Mouse (Mus musculus) midbrain, embryonic 13.5 days (tissue): ENCODE results near the gene Opn5. TPM values are rescaled to one million over a fixed set of nuclear protein-coding genes. Genes with fewer than 3 reads are reported as not detected.

Experiments
- ATAC-seq: fragments of 200-750 bp; cut with Nextera tagmentation; 2 replicates; pipeline ENCODE4 v1.8.0; 2017; ENCODE audit warnings: mild to moderate bottlenecking, moderate TSS enrichment, moderate library complexity
- H3K27ac ChIP-seq: fragments of 300-500 bp; sonication (generic); 2 replicates; pipeline ENCODE4 v1.5.1; 2015; ENCODE audit warnings: inconsistent platforms, mild to moderate bottlenecking, moderate library complexity
- H3K27me3 ChIP-seq: fragments of 300-500 bp; sonication (generic); 2 replicates; pipeline ENCODE4 v1.6.1; 2015; ENCODE audit warnings: mild to moderate bottlenecking, inconsistent platforms
- H3K36me3 ChIP-seq: fragments of 300-500 bp; sonication (generic); 2 replicates; pipeline ENCODE4 v1.6.1; 2015; ENCODE audit warnings: mild to moderate bottlenecking, inconsistent platforms
- H3K4me1 ChIP-seq: fragments of 300-500 bp; sonication (generic); replicated peaks from 2 replicates; pipeline ENCODE4 v1.6.1; 2015; ENCODE audit warnings: inconsistent platforms
- H3K4me2 ChIP-seq: fragments of 300-500 bp; sonication (generic); replicated peaks from 2 replicates; pipeline ENCODE4 v1.6.1; 2015; ENCODE audit warnings: moderate library complexity, mild to moderate bottlenecking, inconsistent platforms
- H3K4me3 ChIP-seq: fragments of 300-500 bp; sonication (generic); replicated peaks from 2 replicates; pipeline ENCODE4 v1.5.1; 2015; ENCODE audit warnings: mild to moderate bottlenecking, inconsistent platforms
- H3K9ac ChIP-seq: fragments of 300-500 bp; sonication (generic); replicated peaks from 2 replicates; pipeline ENCODE4 v1.6.1; 2015; ENCODE audit warnings: mild to moderate bottlenecking, inconsistent platforms
- H3K9me3 ChIP-seq: fragments of 300-500 bp; sonication (generic); 2 replicates; pipeline ENCODE4 v1.6.1; 2016; ENCODE audit warnings: mild to moderate bottlenecking, inconsistent platforms
- WGBS: fragments of 180-500 bp; shearing (Covaris S2); methylation state at CpG from one replicate; pipeline ENCODE4 v1.1.7; 2015; 5-methylcytosine and 5-hydroxymethylcytosine counted together
- polyA plus RNA-seq: library from polyadenylated mRNA; unstranded; fragments of >200 nt; fragmentation: Nextera tagmentation; extraction: Ambion mirVana; gene quantifications from 2 replicates; pipeline ENCODE4 v1.2.1, GENCODE M21; 2015

The Opn5 gene
- polyA plus RNA-seq, result 0.13 TPM in 2 replicates

- ATAC-seq, result no peak
- H3K27ac ChIP-seq, result no peak within 1 kb of the TSS
- H3K36me3 ChIP-seq, result no peaks in the 10 kb centered on the region
- H3K4me1 ChIP-seq, result peaks cover 4% of the 10 kb centered on the region; the same call in 1 of the 2 replicates
- WGBS, result 85% methylated on average over 8 of the region's 8 CpGs
- no peak within 1 kb of the TSS for H3K4me2 ChIP-seq
- H3K9ac ChIP-seq, result no peak within 1 kb of the TSS
- no peaks in the 10 kb centered on the region for H3K27me3 ChIP-seq
- H3K4me3 ChIP-seq, result no peak within 1 kb of the TSS
- H3K9me3 ChIP-seq, result no peaks in the 10 kb centered on the region
These were observed at the start of gene Opn5 for GRCm38 (mm10) chr17:42611295-42611694. Gene Opn5, minus strand, starts transcription at chr17:42611395.

- WGBS, result 22% methylated on average over 14 of the region's 14 CpGs
- no peak overlapping the region for H3K27ac ChIP-seq
- ATAC-seq, result peak; percentile 96
- no peaks in the 10 kb centered on the region for H3K9me3 ChIP-seq
- 0 out of 2 replicates have a peak overlapping the region, but pooled peaks have one; percentile 21 for H3K9ac ChIP-seq
- H3K4me1 ChIP-seq, result no peaks in the 10 kb centered on the region
- H3K27me3 ChIP-seq, result no peaks in the 10 kb centered on the region
- H3K4me3 ChIP-seq, result no peak overlapping the region
- peak overlapping the region; percentile 37 for H3K4me2 ChIP-seq
- no peaks in the 10 kb centered on the region for H3K36me3 ChIP-seq
These were observed 47.6 kb upstream of the Opn5 start for GRCm38 (mm10) chr17:42658634-42659422.

- H3K27ac ChIP-seq, result no peak overlapping the region
- no peak for ATAC-seq
- no peak overlapping the region for H3K4me3 ChIP-seq
- H3K36me3 ChIP-seq, result no peaks in the 10 kb centered on the region
- WGBS, result 90% methylated on average over 3 of the region's 3 CpGs
- H3K4me2 ChIP-seq, result no peak overlapping the region
- H3K9ac ChIP-seq, result no peak overlapping the region
- H3K27me3 ChIP-seq, result no peaks in the 10 kb centered on the region
- H3K4me1 ChIP-seq, result no peaks in the 10 kb centered on the region
- H3K9me3 ChIP-seq, result no peaks in the 10 kb centered on the region
These were observed 32.2 kb upstream of the Opn5 start for GRCm38 (mm10) chr17:42643416-42643815.

- no peak overlapping the region for H3K27ac ChIP-seq
- no peak overlapping the region for H3K9ac ChIP-seq
- no peaks in the 10 kb centered on the region for H3K36me3 ChIP-seq
- no peaks in the 10 kb centered on the region for H3K27me3 ChIP-seq
- no peak for ATAC-seq
- H3K9me3 ChIP-seq, result no peaks in the 10 kb centered on the region
- H3K4me2 ChIP-seq, result no peak overlapping the region
- H3K4me3 ChIP-seq, result no peak overlapping the region
- WGBS, result 93% methylated on average over 2 of the region's 2 CpGs
- no peaks in the 10 kb centered on the region for H3K4me1 ChIP-seq
These were observed 19.0 kb upstream of the Opn5 start for GRCm38 (mm10) chr17:42630206-42630605.

- no peak overlapping the region for H3K4me2 ChIP-seq
- H3K4me1 ChIP-seq, result peaks cover 2% of the 10 kb centered on the region; the same call in 1 of the 2 replicates
- no peak overlapping the region for H3K4me3 ChIP-seq
- H3K27me3 ChIP-seq, result no peaks in the 10 kb centered on the region
- no peak overlapping the region for H3K27ac ChIP-seq
- H3K36me3 ChIP-seq, result no peaks in the 10 kb centered on the region
- ATAC-seq, result peak; percentile 66; the same call in 1 of the 2 replicates
- H3K9ac ChIP-seq, result no peak overlapping the region
- H3K9me3 ChIP-seq, result no peaks in the 10 kb centered on the region
- WGBS, result 32% methylated on average over 6 of the region's 6 CpGs
These were observed 2.0 kb upstream of the Opn5 start for GRCm38 (mm10) chr17:42613043-42613737.

- no peaks in the 10 kb centered on the region for H3K27me3 ChIP-seq
- no peak overlapping the region for H3K27ac ChIP-seq
- H3K36me3 ChIP-seq, result no peaks in the 10 kb centered on the region
- no peak overlapping the region for H3K4me2 ChIP-seq
- H3K9ac ChIP-seq, result no peak overlapping the region
- no peak overlapping the region for H3K4me3 ChIP-seq
- ATAC-seq, result no peak
- 21% methylated on average over 3 of the region's 3 CpGs for WGBS
- no peaks in the 10 kb centered on the region for H3K9me3 ChIP-seq
- peaks cover 4% of the 10 kb centered on the region; the same call in 1 of the 2 replicates for H3K4me1 ChIP-seq
These were observed 2.9 kb downstream of the Opn5 start for GRCm38 (mm10) chr17:42608270-42608669.

GRCm38 (mm10) chr17:42602829-42603784 lies 8.1 kb downstream of the Opn5 start:
- Histone ChIP-seq H3K27ac (no peak overlapping the region), H3K9me3 (no peaks in the 10 kb centered on the region), H3K4me2 (no peak overlapping the region), H3K9ac (no peak overlapping the region), H3K27me3 (no peaks in the 10 kb centered on the region), H3K4me1 (peaks cover under 1% of the 10 kb centered on the region; the same call in 1 of the 2 replicates), H3K4me3 (no peak overlapping the region), H3K36me3 (no peaks in the 10 kb centered on the region)
- peak; percentile 93 for ATAC-seq
- 29% methylated on average over 15 of the region's 15 CpGs for WGBS

GRCm38 (mm10) chr17:42586486-42586885 lies 24.7 kb downstream of the Opn5 start:
- Histone ChIP-seq H3K4me2 (no peak overlapping the region), H3K27me3 (no peaks in the 10 kb centered on the region), H3K27ac (no peak overlapping the region), H3K4me1 (peaks cover 10% of the 10 kb centered on the region), H3K36me3 (no peaks in the 10 kb centered on the region), H3K9me3 (no peaks in the 10 kb centered on the region), H3K4me3 (no peak overlapping the region), H3K9ac (no peak overlapping the region)
- 78% methylated on average over 1 of the region's 1 CpGs for WGBS
- no peak for ATAC-seq

GRCm38 (mm10) chr17:42583029-42583331 lies 28.2 kb downstream of the Opn5 start:
- Histone ChIP-seq H3K9me3 (no peaks in the 10 kb centered on the region; the same call in 1 of the 2 replicates), H3K4me1 (peaks cover 10% of the 10 kb centered on the region), H3K36me3 (no peaks in the 10 kb centered on the region), H3K27ac (peak overlapping the region; percentile 64; the same call in 1 of the 2 replicates), H3K4me2 (0 out of 2 replicates have a peak overlapping the region, but pooled peaks have one; percentile 11), H3K4me3 (no peak overlapping the region), H3K27me3 (no peaks in the 10 kb centered on the region), H3K9ac (no peak overlapping the region)
- ATAC-seq, result peak; percentile 46
- 75% methylated on average over 2 of the region's 2 CpGs for WGBS

- ATAC-seq, result peak; percentile 87
- 0 out of 2 replicates have a peak overlapping the region, but pooled peaks have one; percentile 11 for H3K4me2 ChIP-seq
- WGBS, result 14% methylated on average over 1 of the region's 1 CpGs
- peak overlapping the region; percentile 64; the same call in 1 of the 2 replicates for H3K27ac ChIP-seq
- H3K36me3 ChIP-seq, result no peaks in the 10 kb centered on the region
- peaks cover 10% of the 10 kb centered on the region for H3K4me1 ChIP-seq
- no peak overlapping the region for H3K4me3 ChIP-seq
- no peak overlapping the region for H3K9ac ChIP-seq
- H3K9me3 ChIP-seq, result no peaks in the 10 kb centered on the region; the same call in 1 of the 2 replicates
- H3K27me3 ChIP-seq, result no peaks in the 10 kb centered on the region
These were observed 28.7 kb downstream of the Opn5 start for GRCm38 (mm10) chr17:42582281-42583028.

- no peaks in the 10 kb centered on the region; the same call in 1 of the 2 replicates for H3K9me3 ChIP-seq
- ATAC-seq, result no peak
- WGBS, result 83% methylated on average over 4 of the region's 4 CpGs
These were observed 30.6 kb downstream of the Opn5 start for GRCm38 (mm10) chr17:42580623-42581022.

More at GRCm38 (mm10) chr17:42580623-42581022, 30.6 kb downstream of the Opn5 start:
- Histone ChIP-seq H3K4me2 (no peak overlapping the region), H3K4me1 (peaks cover 10% of the 10 kb centered on the region), H3K4me3 (no peak overlapping the region), H3K9ac (no peak overlapping the region), H3K27me3 (no peaks in the 10 kb centered on the region), H3K36me3 (no peaks in the 10 kb centered on the region), H3K27ac (no peak overlapping the region)
